Mouse (Mus musculus) intestine, postnatal 0 days (tissue): ENCODE measurements around the gene Slc27a5. TPM values are rescaled to one million over a fixed set of nuclear protein-coding genes. Genes with fewer than 3 reads are reported as not detected.
A peak's percentile ranks its signal among the peaks of the same experiment; 100 is the strongest.

Source experiments
- ATAC-seq: fragments of 200-750 bp; cut with Nextera tagmentation; 2 replicates; pipeline ENCODE4 v1.8.0; 2017; ENCODE audit warnings: mild to moderate bottlenecking, moderate TSS enrichment, moderate library complexity
- H3K27ac ChIP-seq: fragments of 300-500 bp; sonication (generic); 2 replicates; pipeline ENCODE4 v1.5.1; 2014; ENCODE audit warnings: mild to moderate bottlenecking, low read depth, low read length, moderate library complexity
- H3K27me3 ChIP-seq: fragments of 300-500 bp; sonication (generic); replicated peaks from 2 replicates; pipeline ENCODE4 v1.6.1; 2014; ENCODE audit warnings: low read length, mixed read lengths; ENCODE audit not compliant: control insufficient read depth, insufficient read depth
- H3K36me3 ChIP-seq: fragments of 300-500 bp; sonication (generic); 2 replicates; pipeline ENCODE4 v1.6.1; 2014; ENCODE audit warnings: mild to moderate bottlenecking, moderate library complexity; ENCODE audit not compliant: control insufficient read depth, insufficient read depth
- H3K4me1 ChIP-seq: fragments of 300-500 bp; sonication (generic); replicated peaks from 2 replicates; pipeline ENCODE4 v1.6.1; 2014; ENCODE audit warnings: antibody characterized with exemption, low read length, mixed read lengths; ENCODE audit not compliant: control insufficient read depth, insufficient read depth
- H3K4me2 ChIP-seq: fragments of 300-500 bp; sonication (generic); replicated peaks from 2 replicates; pipeline ENCODE4 v1.6.1; 2014; ENCODE audit warnings: low read depth, mild to moderate bottlenecking, moderate library complexity
- H3K4me3 ChIP-seq: fragments of 300-500 bp; sonication (generic); 2 replicates; pipeline ENCODE4 v1.5.1; 2014; ENCODE audit warnings: low read depth, low read length
- H3K9ac ChIP-seq: fragments of 300-500 bp; sonication (generic); 2 replicates; pipeline ENCODE4 v1.6.1; 2014; ENCODE audit warnings: mild to moderate bottlenecking, low read depth, low read length
- H3K9me3 ChIP-seq: fragments of 300-500 bp; sonication (generic); 2 replicates; pipeline ENCODE4 v1.6.1; 2016; ENCODE audit warnings: mixed run types; ENCODE audit not compliant: control insufficient read depth
- CTCF ChIP-seq: sonication (generic); IDR thresholded peaks from 2 replicates; pipeline ENCODE4 v1.5.1; 2016; ENCODE audit warnings: low read depth, mild to moderate bottlenecking, control low read depth, antibody characterized with exemption, moderate library complexity
- WGBS: fragments of 180-500 bp; shearing (Covaris S2); extraction: QIAGEN DNeasy Blood & Tissue Kit; methylation state at CpG from one replicate; pipeline ENCODE4 v1.1.7; 2014; 5-methylcytosine and 5-hydroxymethylcytosine counted together
- polyA plus RNA-seq: library from polyadenylated mRNA; unstranded; fragments of >200 nt; fragmentation: Nextera tagmentation; extraction: Ambion mirVana; gene quantifications from 2 replicates; pipeline ENCODE4 v1.2.1, GENCODE M21; 2015

Gene Slc27a5
- polyA plus RNA-seq, 1 experiment from 2014 or later = 0.22 TPM

GRCm38 (mm10) chr7:13035211-13035855 is 37.3 kb upstream of the Slc27a5 start:
- TF ChIP-seq CTCF = 0 out of 2 replicates have a peak, but pooled peaks have one; percentile 5
- ATAC-seq = no peak
- H3K4me1 ChIP-seq = 0 out of 2 replicates have a peak, but pooled peaks cover 6% of the 10 kb centered on the region
- no peak overlapping the region for H3K4me3 ChIP-seq
- H3K27ac ChIP-seq = peak overlapping the region; percentile 95
- WGBS = 76% methylated on average over 17 of the region's 17 CpGs
- peaks cover 33% of the 10 kb centered on the region for H3K36me3 ChIP-seq
- no peaks in the 10 kb centered on the region for H3K9me3 ChIP-seq
- peak overlapping the region; percentile 84 for H3K4me2 ChIP-seq
- no peaks in the 10 kb centered on the region for H3K27me3 ChIP-seq
- no peak overlapping the region for H3K9ac ChIP-seq

- peaks cover 43% of the 10 kb centered on the region for H3K36me3 ChIP-seq
- WGBS = under 1% methylated on average over 44 of the region's 45 CpGs
Observed at GRCm38 (mm10) chr7:13034148-13034977, 36.4 kb upstream of the Slc27a5 start, which contains the start of gene Chmp2a. Chmp2a (minus strand) TSS chr7:13034807.

GRCm38 (mm10) chr7:13033451-13034147 is 35.6 kb upstream of the Slc27a5 start:
- no peak for ATAC-seq
- Histone ChIP-seq H3K36me3 (peaks cover 51% of the 10 kb centered on the region), H3K9me3 (no peaks in the 10 kb centered on the region), H3K4me1 (0 out of 2 replicates have a peak, but pooled peaks cover 4% of the 10 kb centered on the region), H3K27ac (peak overlapping the region; percentile 95; the same call in 1 of the 2 replicates), H3K4me3 (peak overlapping the region; percentile 69), H3K4me2 (peak overlapping the region; percentile 84), H3K9ac (peak overlapping the region; percentile 85), H3K27me3 (no peaks in the 10 kb centered on the region)
- 34% methylated on average over 13 of the region's 13 CpGs for WGBS
- no peak for TF ChIP-seq CTCF

More at GRCm38 (mm10) chr7:13034148-13034977, 36.4 kb upstream of the Slc27a5 start, which contains the start of gene Chmp2a:
- peak within 1 kb of the TSS; percentile 69 for H3K4me3 ChIP-seq
- ATAC-seq = peak; percentile 49
- H3K4me1 ChIP-seq = 0 out of 2 replicates have a peak, but pooled peaks cover 6% of the 10 kb centered on the region
- peak within 1 kb of the TSS; percentile 85 for H3K9ac ChIP-seq
- no peaks in the 10 kb centered on the region for H3K27me3 ChIP-seq
- peak within 1 kb of the TSS; percentile 84 for H3K4me2 ChIP-seq
- H3K9me3 ChIP-seq = no peaks in the 10 kb centered on the region
- TF ChIP-seq CTCF = no peak
- peak within 1 kb of the TSS; percentile 95 for H3K27ac ChIP-seq

DNA sequence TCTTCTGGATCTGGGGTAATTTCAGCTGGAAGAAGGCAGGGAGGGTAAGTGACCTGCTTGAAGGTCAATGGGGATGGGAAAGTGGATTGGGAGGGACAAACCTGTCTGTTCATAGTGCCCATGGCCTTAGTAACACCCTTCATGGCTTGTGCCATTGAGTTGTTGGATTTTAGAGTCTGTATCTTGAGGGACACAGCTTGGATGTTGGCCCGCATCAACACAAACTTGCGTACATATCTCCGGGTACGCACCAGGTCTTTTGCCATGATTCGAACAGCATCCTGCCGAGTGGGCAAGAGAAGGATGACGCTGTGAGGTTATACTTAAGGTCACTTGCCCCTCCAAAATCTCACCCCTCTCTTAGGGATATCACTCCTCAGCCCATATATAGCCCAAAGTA is 34.5 kb upstream of the Slc27a5 start:
- Histone ChIP-seq H3K9ac (no peak overlapping the region), H3K4me3 (no peak overlapping the region), H3K27ac (no peak overlapping the region), H3K27me3 (no peaks in the 10 kb centered on the region), H3K4me1 (0 out of 2 replicates have a peak, but pooled peaks cover 4% of the 10 kb centered on the region), H3K9me3 (no peaks in the 10 kb centered on the region), H3K36me3 (peaks cover 61% of the 10 kb centered on the region), H3K4me2 (no peak overlapping the region)
- TF ChIP-seq CTCF = no peak
- ATAC-seq = no peak
- WGBS = 91% methylated on average over 7 of the region's 7 CpGs

DNA sequence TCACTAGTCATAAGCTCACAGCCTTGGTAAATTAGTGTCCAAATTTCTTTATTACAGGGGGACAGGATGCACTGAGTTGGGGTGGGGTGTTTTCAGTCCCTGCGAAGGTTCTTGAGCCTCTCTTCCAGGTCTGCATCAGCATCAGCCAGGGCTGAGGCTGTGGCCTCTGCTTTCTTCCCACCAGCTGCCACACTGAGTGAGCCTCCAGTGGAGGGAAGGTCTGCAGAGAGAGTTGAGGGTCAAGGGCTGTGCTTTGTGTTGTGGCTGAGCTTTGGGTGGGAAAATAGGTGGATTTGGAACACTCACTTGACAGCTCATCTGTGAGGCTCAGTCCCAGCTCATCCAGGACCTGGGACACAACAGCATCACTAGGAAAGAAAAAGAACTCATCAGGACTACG is 34.0 kb upstream of the Slc27a5 start:
- no peak overlapping the region for H3K27ac ChIP-seq
- no peak overlapping the region for H3K4me3 ChIP-seq
- no peak for ATAC-seq
- no peaks in the 10 kb centered on the region for H3K27me3 ChIP-seq
- TF ChIP-seq CTCF = no peak
- no peaks in the 10 kb centered on the region for H3K9me3 ChIP-seq
- H3K36me3 ChIP-seq = peaks cover 67% of the 10 kb centered on the region
- no peak overlapping the region for H3K4me2 ChIP-seq
- 78% methylated on average over 2 of the region's 2 CpGs for WGBS
- H3K9ac ChIP-seq = no peak overlapping the region
- H3K4me1 ChIP-seq = 0 out of 2 replicates have a peak, but pooled peaks cover 4% of the 10 kb centered on the region
